Mouse (Mus musculus): Measurements from ENCODE around the gene Majin. TPM values are rescaled to one million over a fixed set of nuclear protein-coding genes. Genes with fewer than 3 reads are reported as not detected.
A peak's percentile ranks its signal among the peaks of the same experiment; 100 is the strongest.

Majin gene
- polyA plus RNA-seq, 1 experiment from 2014 or later = not detected

MicroRNAs within 50 kb of the gene (microRNA counts, 519-probe panel; counts per million panel counts)
- microRNA mmu-miR-192 = 2,106 counts per million, percentile 23 among the panel's probes with 10 or more counts

Small RNA genes lying within 50 kb of the gene (microRNA-seq; reads per million reads assigned to microRNA genes)
- 95.9 reads per million, percentile 51 among the genes with 10 or more reads in this experiment for gene Mir192 (ENCODE audit: borderline number of aligned reads)
- 44.0 reads per million, percentile 43 among the genes with 10 or more reads in this experiment for gene Mir194-2 (ENCODE audit: borderline number of aligned reads)

Other genes starting within 250 kb of the Majin start
- gene Pola2, start 220.2 kb upstream of the Majin start, polyA plus RNA-seq (2014; fragmentation: Nextera tagmentation; extraction: Ambion mirVana) = 59.1 and 65.2 TPM in 2 replicates
- gene Slc22a20, start 198.2 kb upstream of the Majin start, polyA plus RNA-seq (2014; fragmentation: Nextera tagmentation; extraction: Ambion mirVana) = not detected in 2 replicates
- 16.8 and 19.0 TPM in 2 replicates for gene Capn1, start 168.5 kb upstream of the Majin start, polyA plus RNA-seq (2014; fragmentation: Nextera tagmentation; extraction: Ambion mirVana)
- gene Syvn1, start 137.8 kb upstream of the Majin start, polyA plus RNA-seq (2014; fragmentation: Nextera tagmentation; extraction: Ambion mirVana) = 32.1 and 34.9 TPM in 2 replicates
- 67.5 and 69.8 TPM in 2 replicates for gene Mrpl49, start 126.6 kb upstream of the Majin start, polyA plus RNA-seq (2014; fragmentation: Nextera tagmentation; extraction: Ambion mirVana)
- gene Fau, start 126.5 kb upstream of the Majin start, polyA plus RNA-seq (2014; fragmentation: Nextera tagmentation; extraction: Ambion mirVana) = 870 and 937 TPM in 2 replicates
- 33.1 and 33.6 TPM in 2 replicates for gene Znhit2, start 123.2 kb upstream of the Majin start, polyA plus RNA-seq (2014; fragmentation: Nextera tagmentation; extraction: Ambion mirVana)
- 19.5 and 21.7 TPM in 2 replicates for gene Tm7sf2, start 116.0 kb upstream of the Majin start, polyA plus RNA-seq (2014; fragmentation: Nextera tagmentation; extraction: Ambion mirVana)
- gene Vps51, start 107.2 kb upstream of the Majin start, polyA plus RNA-seq (2014; fragmentation: Nextera tagmentation; extraction: Ambion mirVana) = 52.0 and 66.5 TPM in 2 replicates
- not detected in 2 replicates for gene Tmem262, start 104.4 kb upstream of the Majin start, polyA plus RNA-seq (2014; fragmentation: Nextera tagmentation; extraction: Ambion mirVana)
- 0.28 and 0.67 TPM in 2 replicates for gene Gm28374, start 102.1 kb upstream of the Majin start, polyA plus RNA-seq (2014; fragmentation: Nextera tagmentation; extraction: Ambion mirVana)
- 66.2 and 81.8 TPM in 2 replicates for gene Zfpl1, start 99.4 kb upstream of the Majin start, polyA plus RNA-seq (2014; fragmentation: Nextera tagmentation; extraction: Ambion mirVana)
- 24.6 and 29.0 TPM in 2 replicates for gene Cdca5, start 99.4 kb upstream of the Majin start, polyA plus RNA-seq (2014; fragmentation: Nextera tagmentation; extraction: Ambion mirVana)
- gene AC131692.1, start 90.0 kb upstream of the Majin start, polyA plus RNA-seq (2014; fragmentation: Nextera tagmentation; extraction: Ambion mirVana) = not detected in 2 replicates
- 0.29 and 0.51 TPM in 2 replicates for gene Naaladl1, start 78.6 kb upstream of the Majin start, polyA plus RNA-seq (2014; fragmentation: Nextera tagmentation; extraction: Ambion mirVana)
- 46.3 and 46.6 TPM in 2 replicates for gene Sac3d1, start 65.7 kb upstream of the Majin start, polyA plus RNA-seq (2014; fragmentation: Nextera tagmentation; extraction: Ambion mirVana)
- 26.7 and 27.5 TPM in 2 replicates for gene Snx15, start 56.1 kb upstream of the Majin start, polyA plus RNA-seq (2014; fragmentation: Nextera tagmentation; extraction: Ambion mirVana)
- gene Batf2, start 43.4 kb upstream of the Majin start, polyA plus RNA-seq (2014; fragmentation: Nextera tagmentation; extraction: Ambion mirVana) = 0.28 and 0.33 TPM in 2 replicates
- 73.4 and 80.6 TPM in 2 replicates for gene Arl2, start 42.8 kb upstream of the Majin start, polyA plus RNA-seq (2014; fragmentation: Nextera tagmentation; extraction: Ambion mirVana)
- gene Gpha2, start 42.0 kb downstream of the Majin start, polyA plus RNA-seq (2014; fragmentation: Nextera tagmentation; extraction: Ambion mirVana) = 3.3 and 4.1 TPM in 2 replicates
- 35.1 and 36.5 TPM in 2 replicates for gene Ppp2r5b, start 51.5 kb downstream of the Majin start, polyA plus RNA-seq (2014; fragmentation: Nextera tagmentation; extraction: Ambion mirVana)
- 10.6 and 11.1 TPM in 2 replicates for gene Atg2a, start 57.3 kb downstream of the Majin start, polyA plus RNA-seq (2014; fragmentation: Nextera tagmentation; extraction: Ambion mirVana)
- 68.4 and 68.6 TPM in 2 replicates for gene Ehd1, start 92.3 kb downstream of the Majin start, polyA plus RNA-seq (2014; fragmentation: Nextera tagmentation; extraction: Ambion mirVana)
- 1.5 and 1.6 TPM in 2 replicates for gene Cdc42bpg, start 122.1 kb downstream of the Majin start, polyA plus RNA-seq (2014; fragmentation: Nextera tagmentation; extraction: Ambion mirVana)
- 54.2 and 61.5 TPM in 2 replicates for gene Men1, start 150.6 kb downstream of the Majin start, polyA plus RNA-seq (2014; fragmentation: Nextera tagmentation; extraction: Ambion mirVana)
- 9.8 and 9.9 TPM in 2 replicates for gene Map4k2, start 156.7 kb downstream of the Majin start, polyA plus RNA-seq (2014; fragmentation: Nextera tagmentation; extraction: Ambion mirVana)
- 135 and 140 TPM in 2 replicates for gene Sf1, start 179.3 kb downstream of the Majin start, polyA plus RNA-seq (2014; fragmentation: Nextera tagmentation; extraction: Ambion mirVana)
- 49.5 and 84.3 TPM in 2 replicates for gene Pygm, start 200.0 kb downstream of the Majin start, polyA plus RNA-seq (2014; fragmentation: Nextera tagmentation; extraction: Ambion mirVana)
- gene Rasgrp2, start 215.0 kb downstream of the Majin start, polyA plus RNA-seq (2014; fragmentation: Nextera tagmentation; extraction: Ambion mirVana) = 36.2 and 48.2 TPM in 2 replicates
- gene Nrxn2, start 234.3 kb downstream of the Majin start, polyA plus RNA-seq (2014; fragmentation: Nextera tagmentation; extraction: Ambion mirVana) = 2.3 and 3.4 TPM in 2 replicates

Data from embryonic facial prominence, embryonic 14.5 days (tissue).